Mouse (Mus musculus) thymus, postnatal 14 days (tissue): ENCODE measurements around the gene Myh9.

ENCODE experiments used
- DNase-seq: peaks from one replicate; pipeline ENCODE4 v3.0.0; 2021

Myh9 gene

GRCm38 (mm10) chr15:77805657-77806056 is 36.3 kb downstream of the Myh9 start:
- DNase-seq = peak; percentile 52

- DNase-seq = peak; percentile 63
Measured at GRCm38 (mm10) chr15:77804949-77805348, 37.0 kb downstream of the Myh9 start.

- DNase-seq = no peak
Measured at GRCm38 (mm10) chr15:77804460-77804859, 37.5 kb downstream of the Myh9 start.

- no peak for DNase-seq
Measured at GRCm38 (mm10) chr15:77803747-77804146, 38.2 kb downstream of the Myh9 start.

GRCm38 (mm10) chr15:77802992-77803391 is 39.0 kb downstream of the Myh9 start:
- DNase-seq = peak; percentile 61

- DNase-seq = peak; percentile 24
Measured at GRCm38 (mm10) chr15:77801188-77801587, 40.8 kb downstream of the Myh9 start.

GRCm38 (mm10) chr15:77800511-77800910 is 41.5 kb downstream of the Myh9 start:
- DNase-seq = peak; percentile 84

GRCm38 (mm10) chr15:77799491-77800474 is 42.2 kb downstream of the Myh9 start:
- DNase-seq = peak; percentile 43

- peak; percentile 83 for DNase-seq
Measured at GRCm38 (mm10) chr15:77798664-77799490, 43.1 kb downstream of the Myh9 start.

GRCm38 (mm10) chr15:77797609-77798411 is 44.2 kb downstream of the Myh9 start:
- DNase-seq = no peak

- DNase-seq = no peak
Measured at GRCm38 (mm10) chr15:77796409-77797035, 45.5 kb downstream of the Myh9 start.

- DNase-seq = no peak
Measured at GRCm38 (mm10) chr15:77794908-77795356, 47.0 kb downstream of the Myh9 start.

GRCm38 (mm10) chr15:77794138-77794907 is 47.7 kb downstream of the Myh9 start:
- DNase-seq = no peak

GRCm38 (mm10) chr15:77793554-77793953 is 48.4 kb downstream of the Myh9 start:
- no peak for DNase-seq

- DNase-seq = no peak
Measured at GRCm38 (mm10) chr15:77793094-77793493, 48.9 kb downstream of the Myh9 start.

- no peak for DNase-seq
Measured at GRCm38 (mm10) chr15:77792056-77792455, 49.9 kb downstream of the Myh9 start.

- DNase-seq = no peak
Measured at GRCm38 (mm10) chr15:77790656-77791405, 51.1 kb downstream of the Myh9 start.

GRCm38 (mm10) chr15:77789186-77789585 is 52.8 kb downstream of the Myh9 start:
- no peak for DNase-seq

- no peak for DNase-seq
Measured at GRCm38 (mm10) chr15:77788356-77788755, 53.6 kb downstream of the Myh9 start.

GRCm38 (mm10) chr15:77785807-77786206 is 56.2 kb downstream of the Myh9 start:
- no peak for DNase-seq
